Mouse (Mus musculus) frontal cortex, postnatal 14 days (tissue): ENCODE data around the gene Trim30c.
"Not testable (repeated sequence)": the region's sequence is repeated elsewhere in the genome, so short reads cannot be mapped to it uniquely, and the experiment has no call there.

ENCODE experiments used
- DNase-seq, 2 experiments: peaks; one replicate each; pipeline ENCODE4 v3.0.0; 2022; ENCODE audit warnings: low spot score in 2 of 2

Gene Trim30c

DNA sequence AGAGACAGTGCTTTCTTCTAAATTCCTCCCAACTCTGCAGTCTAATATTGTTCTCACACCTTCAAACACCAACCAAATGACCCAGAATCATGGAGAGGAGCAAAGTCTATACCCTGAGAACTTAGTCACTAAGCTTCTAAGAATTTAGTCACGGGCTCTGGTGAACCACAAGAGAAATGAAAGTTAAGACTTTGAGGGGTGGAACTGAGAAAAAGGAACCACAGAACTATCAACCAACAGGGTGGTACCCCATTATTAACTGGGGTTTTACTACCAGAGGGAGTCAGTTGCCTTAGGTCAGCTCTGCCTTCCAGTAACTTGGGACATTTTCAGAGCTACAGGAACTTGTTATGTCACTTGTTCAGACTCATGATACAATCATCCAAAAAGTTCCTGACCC lies at the start of gene Trim30c:
TSS of gene Trim30c (minus strand) at position 140 of the 400 bp plus-strand sequence.
- DNase-seq: no peak

DNA sequence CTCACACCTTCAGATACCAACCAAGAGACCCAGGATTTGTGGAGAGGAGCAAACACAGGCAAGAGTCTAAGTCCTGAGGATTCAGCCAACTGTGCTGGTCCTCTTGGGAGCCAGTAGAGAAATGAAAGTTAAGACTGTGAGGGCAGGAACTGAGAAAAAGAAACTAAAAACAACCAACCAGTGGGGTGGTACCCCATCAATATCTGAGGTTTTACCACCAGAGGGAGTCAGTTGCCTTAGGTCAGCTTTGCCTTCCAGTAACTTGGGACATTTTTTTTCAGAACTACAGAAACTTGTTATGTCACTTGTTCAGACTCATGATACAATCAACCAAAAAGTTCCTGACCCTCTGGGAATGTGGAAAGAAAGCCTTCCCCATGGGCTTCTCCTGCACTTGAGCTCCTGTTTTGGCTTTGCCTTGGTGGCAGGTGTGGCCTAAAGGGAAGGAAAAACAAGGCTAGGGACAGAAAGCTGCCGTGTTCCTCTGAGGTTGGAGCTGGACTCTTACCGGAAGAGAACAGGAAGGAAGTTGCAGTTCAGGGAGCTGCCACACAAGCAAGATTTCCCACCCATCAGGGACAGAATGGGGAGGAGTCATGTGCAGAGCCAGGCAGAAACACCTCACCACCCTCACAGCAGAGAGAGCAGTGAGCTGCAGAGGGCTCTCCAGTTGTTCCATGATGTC lies 45.5 kb upstream of the Trim30c start:
- no peak for DNase-seq

DNA sequence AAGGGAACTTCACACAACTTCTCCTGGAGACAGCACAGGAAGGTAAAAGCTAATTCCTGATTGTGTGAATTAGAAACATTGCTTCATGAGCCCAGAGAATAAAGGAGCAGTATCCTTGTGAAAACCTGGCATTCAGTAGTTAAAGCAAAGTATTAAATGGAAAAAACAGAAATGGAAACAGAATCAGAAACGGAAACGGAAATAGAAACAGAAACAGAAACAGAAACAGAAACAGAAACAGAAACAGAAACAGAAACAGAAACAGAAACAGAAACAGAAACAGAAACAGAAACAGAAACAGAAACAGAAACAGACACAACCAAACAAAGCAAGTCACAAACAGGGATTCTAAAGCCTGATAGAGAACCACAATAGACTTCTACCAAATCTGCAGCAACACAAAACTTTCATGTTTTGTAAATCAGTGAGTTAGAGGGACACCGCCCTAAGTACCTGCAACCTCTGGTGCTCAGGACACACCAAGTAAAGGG lies 3.9 kb upstream of the Trim30c start:
- DNase-seq: no peak

DNA sequence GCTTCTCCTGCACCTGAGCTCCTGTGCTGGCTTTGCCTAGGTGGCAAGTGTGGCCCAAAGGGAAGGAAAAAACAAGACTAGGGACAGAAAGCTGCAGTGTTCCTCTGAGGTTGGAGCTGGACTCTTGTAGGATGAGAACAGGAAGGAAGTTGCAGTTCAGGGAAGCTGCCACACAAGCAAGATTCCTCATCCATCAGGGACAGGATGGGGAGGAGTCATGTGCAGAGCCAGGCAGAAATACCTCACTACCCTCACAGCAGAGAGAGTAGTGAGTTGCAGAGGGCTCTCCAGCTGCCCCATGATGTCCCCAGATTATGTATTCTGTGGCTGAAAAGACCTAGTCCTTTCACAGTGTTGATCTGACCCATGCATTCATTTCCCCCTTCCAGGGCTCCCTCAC lies 503 bp upstream of the Trim30c start:
- DNase-seq: no peak

DNA sequence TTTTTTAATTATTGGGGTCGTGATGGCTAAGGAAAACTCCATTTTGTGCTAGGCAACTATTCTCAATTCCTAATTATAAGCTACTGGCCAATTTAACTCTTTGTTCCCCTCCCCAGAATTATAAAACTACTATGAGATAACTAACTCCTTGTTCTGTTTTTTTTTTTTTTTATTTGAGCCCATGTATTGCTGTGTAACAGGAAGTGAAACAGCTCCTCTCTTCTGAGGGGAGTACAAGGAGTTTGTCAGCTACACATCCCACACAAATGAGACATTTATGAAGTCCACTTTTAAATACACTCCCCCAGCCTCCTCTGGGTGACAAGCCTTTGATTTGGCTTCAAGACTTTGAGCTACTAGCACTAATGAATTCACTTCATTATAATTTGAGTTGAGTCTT lies 2.1 kb downstream of the Trim30c start:
- no peak for DNase-seq

DNA sequence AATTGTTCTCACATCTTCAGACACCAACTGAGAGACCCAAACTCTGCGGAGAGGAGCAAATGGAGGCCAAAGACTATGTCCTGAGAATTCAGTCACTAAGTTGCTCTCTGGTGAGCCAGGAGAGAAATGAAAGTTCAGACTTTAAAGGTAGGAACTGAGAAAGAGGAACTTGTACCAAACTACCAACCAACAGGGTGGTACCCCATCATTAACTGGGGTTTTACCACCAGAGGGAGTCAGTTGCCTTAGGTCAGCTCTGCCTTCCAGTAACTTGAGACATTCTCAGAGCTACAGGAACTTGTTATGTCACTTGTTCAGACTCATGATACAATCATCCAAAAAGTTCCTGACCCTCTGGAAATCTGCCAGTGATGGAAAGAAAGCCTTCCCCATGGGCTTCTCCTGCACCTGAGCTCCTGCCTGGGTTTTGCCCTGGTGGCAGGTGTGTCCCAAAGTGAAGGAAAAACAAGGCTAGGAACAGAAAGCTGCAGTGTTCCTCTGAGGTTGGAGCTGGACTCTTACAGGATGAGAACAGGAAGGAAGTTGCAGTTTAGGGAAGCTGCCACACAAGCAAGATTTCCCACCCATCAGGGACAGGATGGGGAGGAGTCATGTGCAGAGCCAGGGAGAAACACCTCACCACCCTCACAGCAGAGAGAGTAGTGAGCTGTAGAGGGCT lies 30.8 kb downstream of the Trim30c start, which contains the start of gene Trim30b:
TSS of gene Trim30b (minus strand) at position 149 of the 679 bp plus-strand sequence.
- DNase-seq: no peak

DNA sequence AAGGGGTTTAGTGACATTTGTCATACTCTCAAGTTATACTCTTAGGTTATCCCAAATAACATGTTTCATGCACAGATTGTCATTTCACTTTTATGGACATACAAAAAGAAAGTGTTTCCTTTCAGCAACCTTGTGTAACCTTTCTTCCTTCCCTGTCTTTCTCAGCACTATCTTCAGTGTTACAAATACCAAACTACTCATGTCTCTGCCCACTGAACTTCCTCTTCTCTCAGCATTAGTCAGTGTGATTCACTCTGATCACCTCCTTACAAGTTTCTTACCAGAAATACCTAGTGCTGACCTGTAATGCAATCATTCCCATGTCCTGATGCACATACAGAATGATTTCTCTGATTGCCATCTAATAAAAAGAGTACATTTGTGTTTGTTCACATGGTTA lies 34.3 kb downstream of the Trim30c start:
- DNase-seq: no peak

DNA sequence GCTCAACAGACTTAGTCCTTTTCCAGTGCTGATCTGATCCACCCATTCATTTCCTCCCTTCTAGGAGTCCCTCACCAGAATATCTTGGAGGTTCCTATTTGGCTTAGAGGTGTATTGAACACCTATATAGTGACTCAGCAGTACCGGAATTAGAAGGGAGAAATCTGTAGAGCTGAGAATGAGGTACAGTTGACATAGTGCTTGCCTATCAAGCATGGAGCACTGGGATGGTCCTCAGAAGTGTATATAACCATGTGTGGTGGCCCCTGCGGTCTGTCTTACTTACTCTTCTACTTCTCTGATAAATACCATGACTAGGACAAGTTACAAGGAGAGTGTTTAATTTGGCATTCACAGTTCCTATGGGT lies 47.1 kb downstream of the Trim30c start:
- DNase-seq: no peak

DNA sequence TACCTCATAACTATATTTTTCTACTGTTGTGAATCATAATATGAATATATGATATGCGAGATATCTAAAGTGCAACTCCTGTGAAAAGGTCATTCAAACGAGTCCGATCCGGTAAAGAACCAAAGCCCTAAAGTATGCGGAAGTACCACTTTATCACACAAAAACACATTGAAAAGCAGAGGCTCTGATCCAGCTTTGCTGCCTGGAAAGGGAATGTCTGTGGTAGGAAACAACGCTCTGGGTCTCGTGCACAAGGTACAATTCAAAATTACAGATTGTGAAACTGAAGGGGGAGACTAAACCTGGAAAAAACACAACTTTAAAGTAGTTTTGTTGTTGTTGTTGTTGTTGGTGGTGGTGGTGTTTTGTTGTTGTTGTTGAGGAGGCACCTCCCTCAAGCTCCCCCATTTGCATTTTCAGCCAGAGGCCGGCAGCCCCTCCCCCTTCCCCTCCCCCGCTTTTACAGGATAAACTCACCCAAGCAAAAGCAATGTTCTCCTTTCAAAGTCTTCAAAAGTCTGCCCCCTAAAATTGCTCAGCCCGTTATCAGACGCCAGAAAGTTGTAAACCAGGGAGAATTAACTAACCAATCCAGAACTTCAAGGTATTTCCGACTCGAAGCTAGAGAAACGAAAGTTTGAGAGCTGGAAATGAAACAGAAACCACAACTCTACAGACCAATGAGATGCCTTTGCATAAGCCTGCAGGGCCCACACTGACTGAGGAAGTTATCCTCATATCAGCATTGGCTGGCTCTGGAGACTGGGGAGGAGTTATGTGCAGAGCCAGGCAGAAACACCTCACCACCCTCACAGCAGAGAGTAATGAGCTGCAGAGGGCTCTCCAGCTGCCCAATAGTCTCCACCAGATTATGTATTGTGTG lies 47.7 kb downstream of the Trim30c start, which contains the start of gene Trim12c:
TSS of gene Trim12c (minus strand) at position 646 of the 883 bp plus-strand sequence.
- peak in 1 of 2 experiments; percentile 6 for DNase-seq

DNA sequence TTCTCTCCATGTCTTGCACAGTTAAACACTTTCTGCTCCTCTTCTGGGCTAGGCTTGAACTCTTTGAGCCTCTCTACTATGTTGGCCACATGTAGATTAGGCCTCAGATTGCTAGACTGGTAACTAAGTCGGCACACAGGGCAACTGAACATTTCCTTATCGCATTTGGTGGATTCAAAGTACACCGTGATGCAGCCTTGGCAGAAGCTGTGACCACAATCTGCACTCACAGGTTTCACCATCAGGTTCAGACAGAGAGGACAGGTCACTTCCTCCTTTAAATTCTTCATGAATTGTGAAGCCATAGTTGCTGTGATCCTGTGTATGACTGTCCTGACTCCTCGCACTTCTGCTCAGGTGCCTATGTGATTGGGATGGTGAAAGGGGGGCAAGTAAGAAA lies 52.6 kb downstream of the Trim30c start:
- not testable (repeated sequence) for DNase-seq

DNA sequence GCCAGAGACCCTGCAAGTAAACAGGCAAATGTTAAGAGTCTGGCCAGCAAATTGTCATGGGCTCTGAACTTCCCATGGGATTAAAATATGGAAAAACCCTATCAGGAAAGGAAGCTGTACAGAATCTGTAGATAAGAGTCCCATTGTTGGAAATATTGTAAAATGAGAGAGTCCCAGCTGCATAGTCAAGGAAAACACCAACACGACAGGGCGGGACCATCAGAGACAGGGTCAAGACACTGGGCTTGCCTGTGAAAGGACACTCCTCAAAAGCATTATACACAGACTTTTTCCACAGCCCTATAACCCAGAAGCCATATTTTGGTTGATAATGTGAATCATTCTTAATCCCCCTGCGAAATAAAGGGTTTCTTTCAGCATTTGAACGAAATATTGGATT lies 59.9 kb downstream of the Trim30c start:
- DNase-seq: not testable (repeated sequence)

DNA sequence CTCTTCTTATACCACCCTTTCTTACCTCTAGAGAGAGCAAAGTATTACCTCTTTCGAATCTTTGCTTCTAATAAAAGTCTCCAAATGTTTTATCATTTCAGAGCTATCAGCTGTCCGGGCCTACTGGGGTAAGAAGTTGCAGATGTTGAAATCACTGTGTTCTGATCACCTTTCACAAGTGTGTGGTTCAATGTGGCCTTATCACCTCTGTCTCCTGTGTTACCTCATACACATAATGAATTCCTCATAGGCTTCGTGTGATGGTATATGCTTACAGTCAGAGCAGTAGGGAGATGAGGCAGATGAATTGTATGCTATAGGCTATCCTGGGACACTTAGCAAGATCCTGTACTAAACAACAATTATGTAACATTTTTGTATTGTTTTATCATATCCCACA lies 65.1 kb downstream of the Trim30c start:
- not testable (repeated sequence) for DNase-seq
